Mouse (Mus musculus): Measurements from ENCODE around the gene Adra2b. TPM values are rescaled to one million over a fixed set of nuclear protein-coding genes. Genes with fewer than 3 reads are reported as not detected.

Adra2b gene
- polyA plus RNA-seq, 1 experiment from 2014 or later = 1.1 TPM

- Histone ChIP-seq H3K27ac (replicated peaks in 1 of 2; ENCODE audit: control insufficient read depth in 1 of 2, insufficient read depth in 1 of 2, low read depth in 2 of 2, low read length in 2 of 2) (no peak overlapping the region), H3K4me3 (ENCODE audit: control insufficient read depth in 1 of 2, insufficient read depth in 1 of 2, low read depth in 1 of 2, low read length in 2 of 2) (no peak overlapping the region), H3K9ac (ENCODE audit: low read length) (no peak overlapping the region), H3K4me1 (ENCODE audit: control insufficient read depth in 2 of 2, insufficient read depth in 2 of 2, low read length in 2 of 2) (0 out of 4 replicates have a peak, but pooled peaks cover 0 to 2% of the 10 kb centered on the region in 2 experiments), H3K9me3 (ENCODE audit: control insufficient read depth, low read length) (no peaks in the 10 kb centered on the region), H3K36me3 (ENCODE audit: control insufficient read depth, insufficient read depth, low read length) (no peaks in the 10 kb centered on the region), H3K4me2 (ENCODE audit: low read length) (no peak overlapping the region), H3K27me3 (ENCODE audit: control insufficient read depth, insufficient read depth, low read length) (no peaks in the 10 kb centered on the region)
- ATAC-seq (ENCODE audit: insufficient number of reproducible peaks, insufficient read depth, low FRiP score, low read depth) = no peak
- WGBS = 72% methylated on average over 2 of the region's 2 CpGs
Measured at GRCm38 (mm10) chr2:127387521-127387920, 24.5 kb downstream of the Adra2b start.

- no peaks in the 10 kb centered on the region for H3K36me3 ChIP-seq (ENCODE audit: control insufficient read depth, insufficient read depth, low read length)
- H3K9ac ChIP-seq (ENCODE audit: low read length) = no peak overlapping the region
- WGBS = 42% methylated on average over 3 of the region's 3 CpGs
- no peaks in the 10 kb centered on the region for H3K27me3 ChIP-seq (ENCODE audit: control insufficient read depth, insufficient read depth, low read length)
- H3K4me3 ChIP-seq (ENCODE audit: control insufficient read depth in 1 of 2, insufficient read depth in 1 of 2, low read depth in 1 of 2, low read length in 2 of 2) = no peak overlapping the region
- ATAC-seq (ENCODE audit: insufficient number of reproducible peaks, insufficient read depth, low FRiP score, low read depth) = no peak
- H3K4me1 ChIP-seq (ENCODE audit: control insufficient read depth in 2 of 2, insufficient read depth in 2 of 2, low read length in 2 of 2) = peaks cover 10 to 11% of the 10 kb centered on the region in 2 experiments
- no peak overlapping the region for H3K27ac ChIP-seq (replicated peaks in 1 of 2; ENCODE audit: control insufficient read depth in 1 of 2, insufficient read depth in 1 of 2, low read depth in 2 of 2, low read length in 2 of 2)
- no peaks in the 10 kb centered on the region for H3K9me3 ChIP-seq (ENCODE audit: control insufficient read depth, low read length)
- no peak overlapping the region for H3K4me2 ChIP-seq (ENCODE audit: low read length)
Measured at GRCm38 (mm10) chr2:127390352-127390751, 27.3 kb downstream of the Adra2b start.

- Histone ChIP-seq H3K9me3 (ENCODE audit: control insufficient read depth, low read length) (no peaks in the 10 kb centered on the region), H3K4me3 (ENCODE audit: control insufficient read depth in 1 of 2, insufficient read depth in 1 of 2, low read depth in 1 of 2, low read length in 2 of 2) (no peak overlapping the region), H3K36me3 (ENCODE audit: control insufficient read depth, insufficient read depth, low read length) (no peaks in the 10 kb centered on the region), H3K27me3 (ENCODE audit: control insufficient read depth, insufficient read depth, low read length) (no peaks in the 10 kb centered on the region), H3K27ac (replicated peaks in 1 of 2; ENCODE audit: control insufficient read depth in 1 of 2, insufficient read depth in 1 of 2, low read depth in 2 of 2, low read length in 2 of 2) (no peak overlapping the region), H3K4me2 (ENCODE audit: low read length) (no peak overlapping the region), H3K9ac (ENCODE audit: low read length) (no peak overlapping the region), H3K4me1 (ENCODE audit: control insufficient read depth in 2 of 2, insufficient read depth in 2 of 2, low read length in 2 of 2) (peaks cover 15 to 16% of the 10 kb centered on the region in 2 experiments)
- WGBS = 73% methylated on average over 4 of the region's 4 CpGs
- ATAC-seq (ENCODE audit: insufficient number of reproducible peaks, insufficient read depth, low FRiP score, low read depth) = no peak
Measured at GRCm38 (mm10) chr2:127390846-127391245, 27.8 kb downstream of the Adra2b start.

GRCm38 (mm10) chr2:127391323-127391722 lies 28.3 kb downstream of the Adra2b start:
- no peak overlapping the region for H3K4me3 ChIP-seq (ENCODE audit: control insufficient read depth in 1 of 2, insufficient read depth in 1 of 2, low read depth in 1 of 2, low read length in 2 of 2)
- WGBS = 38% methylated on average over 3 of the region's 3 CpGs
- H3K9ac ChIP-seq (ENCODE audit: low read length) = no peak overlapping the region
- H3K36me3 ChIP-seq (ENCODE audit: control insufficient read depth, insufficient read depth, low read length) = no peaks in the 10 kb centered on the region
- H3K27ac ChIP-seq (replicated peaks in 1 of 2; ENCODE audit: control insufficient read depth in 1 of 2, insufficient read depth in 1 of 2, low read depth in 2 of 2, low read length in 2 of 2) = no peak overlapping the region
- H3K4me1 ChIP-seq (ENCODE audit: control insufficient read depth in 2 of 2, insufficient read depth in 2 of 2, low read length in 2 of 2) = peaks cover 18 to 20% of the 10 kb centered on the region in 2 experiments
- no peak overlapping the region for H3K4me2 ChIP-seq (ENCODE audit: low read length)
- ATAC-seq (ENCODE audit: insufficient number of reproducible peaks, insufficient read depth, low FRiP score, low read depth) = no peak
- no peaks in the 10 kb centered on the region for H3K27me3 ChIP-seq (ENCODE audit: control insufficient read depth, insufficient read depth, low read length)
- no peaks in the 10 kb centered on the region for H3K9me3 ChIP-seq (ENCODE audit: control insufficient read depth, low read length)

- peaks cover 20 to 24% of the 10 kb centered on the region in 2 experiments for H3K4me1 ChIP-seq (ENCODE audit: control insufficient read depth in 2 of 2, insufficient read depth in 2 of 2, low read length in 2 of 2)
- no peak; the same call in 1 of the 2 replicates for ATAC-seq (ENCODE audit: insufficient number of reproducible peaks, insufficient read depth, low FRiP score, low read depth)
- H3K4me2 ChIP-seq (ENCODE audit: low read length) = no peak overlapping the region
- no peak overlapping the region for H3K4me3 ChIP-seq (ENCODE audit: control insufficient read depth in 1 of 2, insufficient read depth in 1 of 2, low read depth in 1 of 2, low read length in 2 of 2)
- H3K9me3 ChIP-seq (ENCODE audit: control insufficient read depth, low read length) = no peaks in the 10 kb centered on the region
- no peaks in the 10 kb centered on the region for H3K27me3 ChIP-seq (ENCODE audit: control insufficient read depth, insufficient read depth, low read length)
- H3K9ac ChIP-seq (ENCODE audit: low read length) = no peak overlapping the region
- WGBS = 54% methylated on average over 5 of the region's 5 CpGs
- no peaks in the 10 kb centered on the region for H3K36me3 ChIP-seq (ENCODE audit: control insufficient read depth, insufficient read depth, low read length)
- H3K27ac ChIP-seq (replicated peaks in 1 of 2; ENCODE audit: control insufficient read depth in 1 of 2, insufficient read depth in 1 of 2, low read depth in 2 of 2, low read length in 2 of 2) = no peak overlapping the region; a peak in 1 of 4 replicates
Measured at GRCm38 (mm10) chr2:127394606-127395161, 31.7 kb downstream of the Adra2b start.

- H3K27me3 ChIP-seq (ENCODE audit: control insufficient read depth, insufficient read depth, low read length) = no peaks in the 10 kb centered on the region
- 88% methylated on average over 7 of the region's 7 CpGs for WGBS
- H3K9ac ChIP-seq (ENCODE audit: low read length) = no peak overlapping the region
- no peak overlapping the region for H3K27ac ChIP-seq (replicated peaks in 1 of 2; ENCODE audit: control insufficient read depth in 1 of 2, insufficient read depth in 1 of 2, low read depth in 2 of 2, low read length in 2 of 2)
- no peak overlapping the region for H3K4me2 ChIP-seq (ENCODE audit: low read length)
- no peaks in the 10 kb centered on the region for H3K36me3 ChIP-seq (ENCODE audit: control insufficient read depth, insufficient read depth, low read length)
- no peak overlapping the region for H3K4me3 ChIP-seq (ENCODE audit: control insufficient read depth in 1 of 2, insufficient read depth in 1 of 2, low read depth in 1 of 2, low read length in 2 of 2)
- ATAC-seq (ENCODE audit: insufficient number of reproducible peaks, insufficient read depth, low FRiP score, low read depth) = no peak
- peaks cover 21 to 22% of the 10 kb centered on the region in 2 experiments for H3K4me1 ChIP-seq (ENCODE audit: control insufficient read depth in 2 of 2, insufficient read depth in 2 of 2, low read length in 2 of 2)
- H3K9me3 ChIP-seq (ENCODE audit: control insufficient read depth, low read length) = no peaks in the 10 kb centered on the region
Measured at GRCm38 (mm10) chr2:127398738-127399137, 35.7 kb downstream of the Adra2b start.

- peak; percentile 64; the same call in 1 of the 2 replicates for ATAC-seq (ENCODE audit: insufficient number of reproducible peaks, insufficient read depth, low FRiP score, low read depth)
- H3K4me2 ChIP-seq (ENCODE audit: low read length) = no peak overlapping the region
- H3K36me3 ChIP-seq (ENCODE audit: control insufficient read depth, insufficient read depth, low read length) = no peaks in the 10 kb centered on the region
- H3K9ac ChIP-seq (ENCODE audit: low read length) = no peak overlapping the region
- H3K4me1 ChIP-seq (ENCODE audit: control insufficient read depth in 2 of 2, insufficient read depth in 2 of 2, low read length in 2 of 2) = peaks cover 6 to 10% of the 10 kb centered on the region in 2 experiments; a peak in 3 of 4 replicates
- no peaks in the 10 kb centered on the region for H3K9me3 ChIP-seq (ENCODE audit: control insufficient read depth, low read length)
- WGBS = 49% methylated on average over 6 of the region's 6 CpGs
- H3K27ac ChIP-seq (replicated peaks in 1 of 2; ENCODE audit: control insufficient read depth in 1 of 2, insufficient read depth in 1 of 2, low read depth in 2 of 2, low read length in 2 of 2) = no peak overlapping the region
- no peak overlapping the region for H3K4me3 ChIP-seq (ENCODE audit: control insufficient read depth in 1 of 2, insufficient read depth in 1 of 2, low read depth in 1 of 2, low read length in 2 of 2)
- no peaks in the 10 kb centered on the region for H3K27me3 ChIP-seq (ENCODE audit: control insufficient read depth, insufficient read depth, low read length)
Measured at GRCm38 (mm10) chr2:127411126-127411525, 48.1 kb downstream of the Adra2b start.

- Histone ChIP-seq H3K4me3 (ENCODE audit: control insufficient read depth in 1 of 2, insufficient read depth in 1 of 2, low read depth in 1 of 2, low read length in 2 of 2) (no peak overlapping the region), H3K4me2 (ENCODE audit: low read length) (no peak overlapping the region), H3K9me3 (ENCODE audit: control insufficient read depth, low read length) (no peaks in the 10 kb centered on the region), H3K27ac (replicated peaks in 1 of 2; ENCODE audit: control insufficient read depth in 1 of 2, insufficient read depth in 1 of 2, low read depth in 2 of 2, low read length in 2 of 2) (no peak overlapping the region), H3K36me3 (ENCODE audit: control insufficient read depth, insufficient read depth, low read length) (no peaks in the 10 kb centered on the region), H3K4me1 (ENCODE audit: control insufficient read depth in 2 of 2, insufficient read depth in 2 of 2, low read length in 2 of 2) (peaks cover 6% of the 10 kb centered on the region in 2 experiments; a peak in 3 of 4 replicates), H3K9ac (ENCODE audit: low read length) (no peak overlapping the region), H3K27me3 (ENCODE audit: control insufficient read depth, insufficient read depth, low read length) (no peaks in the 10 kb centered on the region)
- WGBS = 61% methylated on average over 10 of the region's 10 CpGs
- no peak for ATAC-seq (ENCODE audit: insufficient number of reproducible peaks, insufficient read depth, low FRiP score, low read depth)
Measured at GRCm38 (mm10) chr2:127415806-127416205, 52.8 kb downstream of the Adra2b start.

All from heart, embryonic 14.5 days (tissue).